ENCODE assay signal across 18 mouse cellular contexts in the genomic region with DNA sequence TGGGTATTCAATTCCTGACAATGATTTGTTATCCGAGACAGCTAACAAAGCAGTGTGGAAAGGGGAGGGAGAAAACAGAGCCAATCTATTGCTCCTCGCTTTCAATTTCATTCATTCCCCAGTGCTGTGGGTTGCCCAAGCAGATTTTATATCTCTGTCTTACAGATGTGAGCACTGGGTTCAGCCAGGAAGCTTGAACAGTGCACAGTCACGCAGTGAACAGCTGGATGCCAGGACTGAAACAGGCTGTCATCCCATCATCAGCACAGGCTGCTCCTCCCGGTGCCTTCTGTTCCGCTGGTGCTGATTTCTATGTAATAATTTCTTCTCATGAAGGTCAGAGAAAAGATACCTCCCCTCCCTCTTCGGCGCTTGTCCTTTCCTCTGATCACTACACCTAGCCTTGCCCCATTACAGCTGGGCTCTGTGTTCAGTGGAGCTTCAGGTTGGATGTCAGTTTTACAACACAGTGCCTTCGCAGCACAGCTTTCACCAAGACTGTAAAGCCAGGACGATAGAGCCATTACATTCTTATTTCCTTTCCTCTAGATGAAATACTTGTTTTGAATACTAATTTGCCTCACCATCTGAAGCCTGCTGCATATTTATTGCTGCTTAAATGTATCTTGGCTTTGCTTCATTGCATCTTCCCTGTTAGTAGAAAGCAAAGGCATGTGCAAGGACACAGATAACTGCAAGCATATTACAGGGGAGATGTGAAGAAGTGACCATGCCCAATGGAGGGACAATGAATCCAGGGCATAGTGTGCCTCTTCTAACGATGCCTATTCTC. TPM values are rescaled to one million over a fixed set of nuclear protein-coding genes. Genes with fewer than 3 reads are reported as not detected.
A peak's percentile ranks its signal among the peaks of the same experiment; 100 is the strongest.
DNase-seq lines count a peak whose midpoint lies in the region; ATAC-seq and TF ChIP-seq lines count a peak whose summit lies in the region.
"Had no signal": no experiment of that assay in that cellular context is flagged by ENCODE, and none has a peak within 500 bp of the region (broad histone marks: within the 10 kb centered on the region; RNA-seq: fewer than 3 reads in every experiment).

No protein-coding gene starts in this region.

- ATAC-seq in kidney, embryonic 14.5 days (ENCODE audit: low FRiP score, low TSS enrichment): peak; percentile 77; the same call in 1 of the 2 replicates
- ATAC-seq in midbrain, embryonic 16.5 days: peak; percentile 85

- no peaks in the 10 kb centered on the region for H3K27me3 ChIP-seq in kidney, embryonic 14.5 days (ENCODE audit: control insufficient read depth, insufficient read depth, low read length)
- no peaks in the 10 kb centered on the region for H3K27me3 ChIP-seq in CH12.LX (replicated peaks)
- H3K27me3 ChIP-seq in midbrain, embryonic 16.5 days (ENCODE audit: control insufficient read depth, insufficient read depth, low read depth, low read length): no peaks in the 10 kb centered on the region

- no peaks in the 10 kb centered on the region for H3K9me3 ChIP-seq in kidney, embryonic 14.5 days (ENCODE audit: control insufficient read depth, low read length)
- no peaks in the 10 kb centered on the region for H3K9me3 ChIP-seq in CH12.LX (replicated peaks; ENCODE audit: low read length)
- H3K9me3 ChIP-seq in midbrain, embryonic 16.5 days (replicated peaks; ENCODE audit: control insufficient read depth, low read length, poor library complexity, severe bottlenecking): no peaks in the 10 kb centered on the region
- H3K9me3 ChIP-seq: G1E had no signal

- no peak overlapping the region for H3K9ac ChIP-seq in kidney, embryonic 14.5 days (ENCODE audit: low read depth, low read length)
- H3K9ac ChIP-seq in CH12.LX (ENCODE audit: insufficient read depth, low read depth): no peak overlapping the region
- peak overlapping the region; percentile 10; the same call in 1 of the 2 replicates for H3K9ac ChIP-seq in midbrain, embryonic 16.5 days (ENCODE audit: low read depth, low read length)
- H3K9ac ChIP-seq: lung, embryonic 14.5 days had no signal

- TF ChIP-seq CTCF in CH12.LX (conservative IDR thresholded peaks at IDR 0.05 in 1 of 2, IDR thresholded peaks at IDR 0.05 in 1 of 2; ENCODE audit: low read depth in 2 of 2, low read length in 2 of 2): no peak
- TF ChIP-seq CTCF in cortical plate, adult 2 months (IDR thresholded peaks at IDR 0.05; ENCODE audit: extremely low read depth, insufficient read depth, low read length): no peak

- H3K4me3 ChIP-seq in kidney, embryonic 14.5 days (ENCODE audit: low read length): no peak overlapping the region
- no peak overlapping the region for H3K4me3 ChIP-seq in CH12.LX (replicated peaks in 1 of 3; ENCODE audit: low read depth in 2 of 3, low read length in 2 of 3, poor library complexity in 1 of 3)
- H3K4me3 ChIP-seq in cortical plate, adult 2 months (ENCODE audit: insufficient read depth, low read length): no peak overlapping the region
- no peak overlapping the region for H3K4me3 ChIP-seq in midbrain, embryonic 16.5 days (ENCODE audit: low read depth, low read length)

- no peak for DNase-seq in kidney, adult 8-10 months
- no peak for DNase-seq in CH12.LX (ENCODE audit: extremely low read depth)
- DNase-seq in cerebellum, postnatal 14 days: no peak
- no peak for DNase-seq in thymus, postnatal 14 days
- DNase-seq: adrenal gland, adult 8-10 months; cerebellum, adult 9-10 months; kidney, adult 18-20 months; layer of hippocampus, adult 9-11 months; lung, embryonic 14.5 days; right cerebral cortex, postnatal 25 days had no signal

- dilution Hi-C loops in CH12.LX (cut with MboI; ENCODE audit: extremely low pct_ligation_motif_present, extremely low pct_unique_long_range_greater_than_20kb, low sequenced_read_pairs): no loop called here

- TF ChIP-seq POLR2A in CH12.LX (IDR thresholded peaks at IDR 0.05; ENCODE audit: low read depth, low read length): no peak
- no peak for TF ChIP-seq POLR2A in cortical plate, adult 2 months (IDR thresholded peaks at IDR 0.05; ENCODE audit: extremely low read depth, insufficient read depth, low read length)

- TF ChIP-seq RAD21 in CH12.LX (IDR thresholded peaks at IDR 0.05; ENCODE audit: low read depth, low read length): no peak

- no peaks in the 10 kb centered on the region for H3K79me2 ChIP-seq in CH12.LX (replicated peaks; ENCODE audit: control insufficient read depth, extremely low read depth, insufficient read depth, poor library complexity, severe bottlenecking)

- no peak overlapping the region for H3K27ac ChIP-seq in kidney, embryonic 14.5 days (ENCODE audit: low read depth, low read length)
- H3K27ac ChIP-seq in CH12.LX (ENCODE audit: insufficient read depth, low read depth): no peak overlapping the region
- H3K27ac ChIP-seq in cortical plate, adult 2 months (ENCODE audit: insufficient read depth, low read length): peak overlapping the region; percentile 28; the same call in 1 of the 2 replicates
- H3K27ac ChIP-seq in midbrain, embryonic 16.5 days (ENCODE audit: low read length): peak overlapping the region; percentile 81
- H3K27ac ChIP-seq: macrophage had no signal

- WGBS in kidney, embryonic 14.5 days: 33% methylated on average over 10 of the region's 10 CpGs
- 44% methylated on average over 10 of the region's 10 CpGs for WGBS in midbrain, embryonic 16.5 days

- TF ChIP-seq EP300 in CH12.LX (IDR thresholded peaks at IDR 0.05; ENCODE audit: low read length): no peak

- in situ Hi-C loops in CH12.LX (cut with MboI; ENCODE audit: low pct_ligation_motif_present, low pct_unique_long_range_greater_than_20kb, low sequenced_read_pairs): no loop called here

- 0 out of 2 replicates have a peak, but pooled peaks cover 5% of the 10 kb centered on the region for H3K4me1 ChIP-seq in kidney, embryonic 14.5 days (ENCODE audit: control insufficient read depth, insufficient read depth, low read length)
- H3K4me1 ChIP-seq in CH12.LX (ENCODE audit: control insufficient read depth in 1 of 2, insufficient read depth in 2 of 2): peaks cover 0 to 10% of the 10 kb centered on the region in 2 experiments; a peak in 2 of 4 replicates
- peaks cover 5% of the 10 kb centered on the region for H3K4me1 ChIP-seq in cortical plate, adult 2 months (ENCODE audit: control insufficient read depth, insufficient read depth, low read length)
- H3K4me1 ChIP-seq in midbrain, embryonic 16.5 days (ENCODE audit: control insufficient read depth, insufficient read depth, low read length): peaks cover 11% of the 10 kb centered on the region

- H3K4me2 ChIP-seq in kidney, embryonic 14.5 days (replicated peaks; ENCODE audit: low read depth, low read length): no peak overlapping the region; the same call in 1 of the 2 replicates
- H3K4me2 ChIP-seq in CH12.LX (ENCODE audit: insufficient read depth, low read depth, poor library complexity, severe bottlenecking): 0 out of 2 replicates have a peak overlapping the region, but pooled peaks have one; percentile 1
- no peak overlapping the region for H3K4me2 ChIP-seq in midbrain, embryonic 16.5 days (ENCODE audit: low read length)
- H3K4me2 ChIP-seq: heart, embryonic 11.5 days; lung, embryonic 14.5 days had no signal

- no peaks in the 10 kb centered on the region for H3K36me3 ChIP-seq in kidney, embryonic 14.5 days (ENCODE audit: control insufficient read depth, insufficient read depth, low read length)
- H3K36me3 ChIP-seq in CH12.LX (replicated peaks in 1 of 2; ENCODE audit: control insufficient read depth in 1 of 2, insufficient read depth in 1 of 2, low read length in 1 of 2): no peaks in the 10 kb centered on the region
- peaks cover 17% of the 10 kb centered on the region for H3K36me3 ChIP-seq in midbrain, embryonic 16.5 days (ENCODE audit: control insufficient read depth, insufficient read depth, low read length)
- H3K36me3 ChIP-seq: G1E had no signal

TF ChIP-seq in CH12.LX, 34 proteins besides CTCF, POLR2A, EP300 and RAD21:
- TF ChIP-seq ZKSCAN1 (IDR thresholded peaks at IDR 0.05; ENCODE audit: borderline replicate concordance, low read depth, low read length): no peak

RNA-seq across cellular contexts. Expression of a gene that starts 59.0 kb away (rescaled TPM):
- polyA plus RNA-seq in kidney, embryonic 14.5 days (2014; fragmentation: Nextera tagmentation; extraction: Ambion mirVana): 0.24 and 0.41 TPM in 2 replicates
- total RNA-seq in CH12.LX (2012; rRNA removed): not detected in 2 replicates
- not detected in 2 replicates for total RNA-seq in CH12.LX (2014; rRNA removed)
- not detected in 2 replicates for polyA plus RNA-seq in CH12.LX (2012; ENCODE audit: insufficient read length, low read depth)
- polyA plus RNA-seq in cortical plate, adult 2 months (2012; rRNA removed): 163 and 167 TPM in 2 replicates
- polyA plus RNA-seq in midbrain, embryonic 16.5 days (2015; fragmentation: Nextera tagmentation; extraction: Ambion mirVana): 19.3 and 19.4 TPM in 2 replicates
- total RNA-seq: gastrocnemius, postnatal 4 days; liver, adult 2 months had no signal
- polyA plus RNA-seq: G1E; heart, embryonic 11.5 days; liver, adult 2 months; lung, embryonic 14.5 days; macrophage had no signal

Comparison
In these comparisons a context has a peak if more than half of its experiments do, and no peak if none do; other contexts are left out.
1. H3K27ac ChIP-seq: peak in cortical plate, adult 2 months (single experiment) and midbrain, embryonic 16.5 days (single experiment); none in kidney, embryonic 14.5 days (single experiment) and CH12.LX (single experiment).
2. RNA of a gene that starts 59.0 kb away (polyA plus RNA-seq): 163 to 167 TPM in cortical plate, adult 2 months and 19.3 to 19.4 TPM in midbrain, embryonic 16.5 days; 0.24 to 0.41 TPM in kidney, embryonic 14.5 days and not detected in CH12.LX; every median in the first group is over 10 times any median in the second.